Mouse (Mus musculus) lung, adult 2 months (tissue): Measurements from ENCODE around the gene Slc44a4.

Experiments
- CTCF ChIP-seq: fragments of 200-500 bp; IDR thresholded peaks from 2 replicates; pipeline ENCODE4 v1.5.1; 2011; ENCODE audit warnings: mild to moderate bottlenecking, low read length, control low read depth; ENCODE audit not compliant: insufficient read depth
- POLR2A ChIP-seq: fragments of 200-500 bp; IDR thresholded peaks from 2 replicates; pipeline ENCODE4 v1.6.1; 2011; ENCODE audit warnings: low read depth, mild to moderate bottlenecking, control low read depth, low read length, borderline replicate concordance; ENCODE audit errors: extremely low read depth

DNA sequence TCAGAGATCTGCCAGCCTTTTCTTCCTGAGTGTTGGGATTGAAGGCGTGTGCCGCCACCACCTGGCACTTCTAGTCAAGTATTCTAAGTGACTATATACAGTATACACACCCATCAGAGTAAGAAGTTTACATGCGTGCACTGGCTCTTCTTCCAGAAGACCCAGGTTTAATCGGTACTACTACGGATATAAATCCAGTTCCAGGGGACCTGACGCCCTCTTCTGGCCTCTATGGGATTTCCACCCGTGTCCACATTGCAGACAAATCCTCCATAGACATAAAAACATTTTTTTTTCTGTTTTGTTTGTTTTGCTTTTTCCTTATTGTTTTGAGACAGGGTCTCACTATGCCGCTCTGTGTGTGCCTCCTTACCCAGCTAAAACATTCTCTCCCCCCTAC lies 33.3 kb downstream of the Slc44a4 start:
- TF ChIP-seq CTCF (peak; percentile 52), POLR2A (no peak)
